Comparison of ENCODE assay signal across 8 mouse cellular contexts in the genomic region with DNA sequence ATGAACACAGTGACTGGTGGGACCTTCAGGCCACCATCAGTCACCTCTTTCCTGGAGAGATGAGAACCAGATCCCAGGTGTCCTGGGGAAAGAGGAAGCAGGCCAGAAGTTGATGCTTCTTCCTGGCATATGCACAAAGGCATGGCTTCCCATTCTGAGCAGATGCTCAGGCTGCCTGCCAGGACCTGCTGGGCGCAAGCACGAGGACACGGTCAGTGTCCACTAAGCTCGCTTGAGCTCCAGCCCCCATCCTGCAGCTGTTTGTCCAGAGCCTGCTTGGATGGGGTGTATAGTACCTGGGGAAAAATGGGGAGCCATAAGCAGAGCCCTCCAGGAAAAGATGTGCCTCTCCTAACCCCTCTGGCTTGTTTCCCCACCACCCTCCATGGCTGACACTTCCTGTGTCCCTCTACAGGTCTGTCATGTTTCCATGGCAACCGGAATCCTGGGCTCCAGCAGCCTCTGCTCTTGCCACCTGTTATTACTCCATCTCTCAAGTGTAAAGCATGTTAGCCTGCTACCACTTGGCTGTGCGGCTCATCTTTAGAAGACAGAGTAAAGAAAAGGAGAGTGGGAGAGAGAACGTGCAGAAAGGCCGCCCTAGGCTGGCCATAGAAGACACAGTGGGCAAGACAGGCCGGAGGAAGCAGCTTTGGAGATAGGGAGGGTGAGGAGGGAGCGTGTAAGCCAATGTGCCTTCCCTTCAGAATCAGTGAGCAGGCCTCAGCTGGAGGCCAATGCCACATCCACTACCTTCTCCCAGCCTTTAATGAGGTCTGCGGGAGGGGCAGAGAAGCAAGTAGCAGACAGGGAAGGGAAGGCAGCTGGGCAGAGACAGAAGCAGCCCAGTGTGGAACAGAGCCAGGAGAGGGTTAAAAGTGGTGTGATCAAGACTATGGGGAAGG.
A peak's percentile ranks its signal among the peaks of the same experiment; 100 is the strongest.
DNase-seq lines count a peak whose midpoint lies in the region; ATAC-seq and TF ChIP-seq lines count a peak whose summit lies in the region.
"Had no signal": no experiment of that assay in that cellular context is flagged by ENCODE, and none has a peak within 500 bp of the region (broad histone marks: within the 10 kb centered on the region; RNA-seq: fewer than 3 reads in every experiment).

No protein-coding gene starts in this region.

- H3K9me3 ChIP-seq in neural tube, embryonic 13.5 days, result no peaks in the 10 kb centered on the region
- no peaks in the 10 kb centered on the region for H3K9me3 ChIP-seq in hindbrain, postnatal 0 days (ENCODE audit: low read length)
- H3K9me3 ChIP-seq: liver, embryonic 13.5 days had no signal

- H3K36me3 ChIP-seq in neural tube, embryonic 13.5 days, result no peaks in the 10 kb centered on the region
- no peaks in the 10 kb centered on the region for H3K36me3 ChIP-seq in hindbrain, postnatal 0 days (ENCODE audit: insufficient read depth, low read length)
- H3K36me3 ChIP-seq: liver, embryonic 13.5 days had no signal

- ATAC-seq in neural tube, embryonic 13.5 days (ENCODE audit: low read depth), result peak; percentile 62; the same call in 1 of the 2 replicates
- 0 out of 2 replicates have a peak, but pooled peaks have one; percentile 27 for ATAC-seq in erythroblast, adult 5-6 weeks (replicated peaks; ENCODE audit: low FRiP score, poor library complexity, severe bottlenecking)
- peak; percentile 92 for ATAC-seq in hindbrain, postnatal 0 days
- no peak for ATAC-seq in monocyte, adult 5-6 weeks (replicated peaks; ENCODE audit: insufficient number of reproducible peaks, low FRiP score, low TSS enrichment, poor library complexity, severe bottlenecking)

- no peak overlapping the region for H3K4me2 ChIP-seq in neural tube, embryonic 13.5 days
- H3K4me2 ChIP-seq in hindbrain, postnatal 0 days (ENCODE audit: low read depth, low read length), result no peak overlapping the region; the same call in 1 of the 2 replicates
- H3K4me2 ChIP-seq: liver, embryonic 13.5 days had no signal

- H3K9ac ChIP-seq in neural tube, embryonic 13.5 days, result peak overlapping the region; percentile 3; the same call in 1 of the 2 replicates
- H3K9ac ChIP-seq in hindbrain, postnatal 0 days (replicated peaks; ENCODE audit: low read length), result no peak overlapping the region
- H3K9ac ChIP-seq: liver, embryonic 13.5 days had no signal

- H3K27ac ChIP-seq in neural tube, embryonic 13.5 days (replicated peaks), result peak overlapping the region; percentile 80
- H3K27ac ChIP-seq in hindbrain, postnatal 0 days, result peak overlapping the region; percentile 81
- H3K27ac ChIP-seq: liver, embryonic 13.5 days had no signal

- H3K4me1 ChIP-seq in neural tube, embryonic 13.5 days (replicated peaks), result peaks cover 27% of the 10 kb centered on the region
- peaks cover 13% of the 10 kb centered on the region for H3K4me1 ChIP-seq in hindbrain, postnatal 0 days (ENCODE audit: insufficient read depth, low read length)
- H3K4me1 ChIP-seq: liver, embryonic 13.5 days had no signal

- no peak for DNase-seq in neural tube, embryonic 10.5 days (ENCODE audit: extremely low spot score, low spot score)
- peak; percentile 90 for DNase-seq in hindbrain, postnatal 0 days (ENCODE audit: low spot score)
- DNase-seq in right cerebral cortex, postnatal 25 days, result peak; percentile 14
- no peak for DNase-seq in heart, adult 8-10 months (ENCODE audit: low spot score)
- DNase-seq: liver, embryonic 13.5 days had no signal

- 56% methylated on average over 11 of the region's 11 CpGs for WGBS in neural tube, embryonic 13.5 days
- 23% methylated on average over 11 of the region's 11 CpGs for WGBS in hindbrain, postnatal 0 days

- H3K4me3 ChIP-seq in neural tube, embryonic 13.5 days, result no peak overlapping the region
- no peak overlapping the region for H3K4me3 ChIP-seq in hindbrain, postnatal 0 days (ENCODE audit: low read length)
- H3K4me3 ChIP-seq: liver, embryonic 13.5 days had no signal

- no peak for TF ChIP-seq CTCF in hindbrain, postnatal 0 days (IDR thresholded peaks at IDR 0.05; ENCODE audit: low read depth)

- H3K27me3 ChIP-seq in neural tube, embryonic 13.5 days, result no peaks in the 10 kb centered on the region
- no peaks in the 10 kb centered on the region for H3K27me3 ChIP-seq in hindbrain, postnatal 0 days (ENCODE audit: insufficient read depth, low read length)
- H3K27me3 ChIP-seq: liver, embryonic 13.5 days had no signal

Comparison
In these comparisons a context has a peak if more than half of its experiments do, and no peak if none do; other contexts are left out.
1. DNase-seq: peak in hindbrain, postnatal 0 days (single experiment) and right cerebral cortex, postnatal 25 days (single experiment); none in neural tube, embryonic 10.5 days (single experiment) and heart, adult 8-10 months (single experiment).